Mouse (Mus musculus) lung, postnatal 0 days (tissue): Measurements from ENCODE around the gene Vangl2.

Experiments
- CTCF ChIP-seq: IDR thresholded peaks from 2 replicates; pipeline ENCODE4 v1.5.1; 2016; ENCODE audit warnings: antibody characterized with exemption, mild to moderate bottlenecking
- EP300 ChIP-seq: IDR thresholded peaks from 2 replicates; pipeline ENCODE4 v1.6.1; 2016; ENCODE audit warnings: antibody characterized with exemption, mild to moderate bottlenecking, control low read depth

DNA sequence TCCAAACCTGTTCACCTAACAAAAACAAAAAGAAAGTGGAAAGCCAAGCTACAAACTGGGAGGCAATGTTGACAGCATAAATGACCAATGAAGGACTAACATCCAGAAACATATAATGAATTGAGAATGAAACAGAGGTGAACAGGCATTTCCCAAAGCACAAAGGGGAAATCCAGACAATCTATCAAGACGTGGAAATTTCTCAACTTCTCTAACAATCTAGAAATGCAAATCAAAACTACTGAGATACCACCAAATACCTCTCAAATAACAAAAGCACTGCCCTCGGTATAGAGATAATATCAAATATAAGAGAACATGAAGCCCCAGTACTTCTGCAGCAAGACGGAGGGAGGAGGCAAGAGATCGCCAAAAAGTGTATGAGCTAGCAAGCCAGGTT, 45.5 kb downstream of the Vangl2 start:
- TF ChIP-seq CTCF: no peak
- no peak for TF ChIP-seq EP300
